Mouse (Mus musculus): ENCODE measurements around the gene Spry1. TPM values are rescaled to one million over a fixed set of nuclear protein-coding genes. Genes with fewer than 3 reads are reported as not detected.

Spry1 gene
- polyA plus RNA-seq (2014; fragmentation: Illumina TruSeq; extraction: RNeasy Lipid Tissue Mini Kit (QIAGEN cat#74804); ENCODE audit: low read depth, low replicate concordance): 3.7 TPM

GRCm38 (mm10) chr3:37639690-37640089, at the start of gene Spry1:
TSS of gene Spry1 (plus strand) at chr3:37639947.

Other genes starting within 250 kb of the Spry1 start
- 6.9 TPM for gene Spata5, start 220.1 kb upstream of the Spry1 start, polyA plus RNA-seq (2014; fragmentation: Illumina TruSeq; extraction: RNeasy Lipid Tissue Mini Kit (QIAGEN cat#74804); ENCODE audit: low read depth, low replicate concordance)
- gene Nudt6, start 219.7 kb upstream of the Spry1 start, polyA plus RNA-seq (2014; fragmentation: Illumina TruSeq; extraction: RNeasy Lipid Tissue Mini Kit (QIAGEN cat#74804); ENCODE audit: low read depth, low replicate concordance): 4.0 TPM
- 0.66 TPM for gene Gm5148, start 84.5 kb downstream of the Spry1 start, polyA plus RNA-seq (2014; fragmentation: Illumina TruSeq; extraction: RNeasy Lipid Tissue Mini Kit (QIAGEN cat#74804); ENCODE audit: low read depth, low replicate concordance)